Mouse (Mus musculus): ENCODE measurements around the gene Pax3.

The Pax3 gene

GRCm38 (mm10) chr1:78081761-78082160 is 115.2 kb downstream of the Pax3 start:
- no peak for DNase-seq (ENCODE audit: low read depth, low spot score)

DNA sequence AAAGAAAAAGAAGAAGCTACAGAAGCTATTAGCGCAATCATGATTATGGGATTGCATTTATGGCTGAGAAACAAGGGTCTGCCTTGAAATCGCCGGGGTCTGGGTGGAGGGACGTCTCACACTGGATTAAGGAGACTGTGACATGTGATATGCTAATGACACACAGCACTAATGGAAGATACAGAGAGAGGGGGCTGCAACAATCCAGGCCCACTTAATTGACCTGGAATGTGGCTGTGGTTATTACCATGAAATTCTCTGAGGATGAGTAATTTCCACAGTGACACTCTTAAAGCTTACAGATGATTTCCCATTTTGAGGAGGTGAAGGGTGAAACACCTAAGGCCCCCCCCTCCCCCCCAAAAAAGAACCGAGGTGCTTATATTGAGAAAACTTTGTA is 136.1 kb downstream of the Pax3 start:
- no peak for DNase-seq (ENCODE audit: low read depth, low spot score)

- no peak for DNase-seq (ENCODE audit: low read depth, low spot score)
Observed at GRCm38 (mm10) chr1:78057939-78058338, 139.0 kb downstream of the Pax3 start.

GRCm38 (mm10) chr1:78053677-78054076 is 143.3 kb downstream of the Pax3 start:
- no peak for DNase-seq (ENCODE audit: low read depth, low spot score)
